Mouse (Mus musculus) 3T3-L1 (cell line): Measurements from ENCODE around the gene Mettl7a3.
"Not testable (repeated sequence)": the region's sequence is repeated elsewhere in the genome, so short reads cannot be mapped to it uniquely, and the experiment has no call there.

Experiments
- DNase-seq: peaks from one replicate; pipeline ENCODE4 v3.0.0-alpha.2; 2015; ENCODE audit warnings: low read depth, low spot score

Mettl7a3 gene

DNA sequence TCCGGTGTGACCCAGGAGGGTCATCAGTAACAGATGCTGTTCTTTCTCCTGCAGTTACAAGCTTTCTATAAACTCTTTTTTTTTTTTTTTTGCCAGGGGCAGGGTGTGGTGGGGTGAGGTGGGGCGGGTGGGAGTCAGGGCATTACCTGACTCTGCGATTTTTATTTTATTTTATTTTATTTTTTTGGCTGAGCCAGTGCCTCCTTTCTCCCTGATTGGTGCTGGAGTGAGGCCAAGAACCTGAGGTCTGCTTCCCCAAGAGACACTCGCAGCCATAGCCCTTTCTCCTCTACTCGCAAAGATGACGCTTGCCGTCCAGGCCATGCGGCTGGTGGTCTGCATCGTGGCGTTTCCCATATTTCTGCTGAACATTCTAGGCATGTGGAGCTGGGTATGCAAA is at the start of gene Mettl7a3:
TSS of gene Mettl7a3 (plus strand) at position 301 of the 400 bp plus-strand sequence.
- no peak for DNase-seq

- DNase-seq: no peak
Observed at GRCm38 (mm10) chr15:100288980-100289379, 45.7 kb upstream of the Mettl7a3 start.

DNA sequence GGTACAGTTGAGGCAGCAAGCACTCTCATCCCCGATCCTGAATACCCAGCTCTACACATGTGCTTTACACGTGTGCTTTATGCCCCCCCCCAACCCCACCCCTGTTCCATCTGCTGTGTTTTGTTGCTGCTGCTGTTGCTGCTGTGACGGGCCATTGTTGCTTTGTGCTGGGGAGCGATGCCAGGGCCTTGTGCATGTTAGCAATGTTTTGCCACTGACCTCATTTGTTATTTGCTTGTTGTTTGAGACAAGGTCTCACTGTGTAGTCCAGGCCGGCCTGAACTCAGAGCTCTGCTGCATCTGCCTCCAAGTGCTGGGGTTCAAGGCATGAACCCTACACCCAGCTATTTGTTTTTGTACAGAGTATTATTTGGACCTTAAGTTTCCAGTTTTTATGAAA is 43.9 kb upstream of the Mettl7a3 start:
- no peak for DNase-seq

- peak; percentile 28 for DNase-seq
Observed at GRCm38 (mm10) chr15:100292326-100292725, 42.4 kb upstream of the Mettl7a3 start.

- peak; percentile 32 for DNase-seq
Observed at GRCm38 (mm10) chr15:100297856-100298255, 36.9 kb upstream of the Mettl7a3 start.

GRCm38 (mm10) chr15:100300499-100300898 is 34.2 kb upstream of the Mettl7a3 start:
- no peak for DNase-seq

DNA sequence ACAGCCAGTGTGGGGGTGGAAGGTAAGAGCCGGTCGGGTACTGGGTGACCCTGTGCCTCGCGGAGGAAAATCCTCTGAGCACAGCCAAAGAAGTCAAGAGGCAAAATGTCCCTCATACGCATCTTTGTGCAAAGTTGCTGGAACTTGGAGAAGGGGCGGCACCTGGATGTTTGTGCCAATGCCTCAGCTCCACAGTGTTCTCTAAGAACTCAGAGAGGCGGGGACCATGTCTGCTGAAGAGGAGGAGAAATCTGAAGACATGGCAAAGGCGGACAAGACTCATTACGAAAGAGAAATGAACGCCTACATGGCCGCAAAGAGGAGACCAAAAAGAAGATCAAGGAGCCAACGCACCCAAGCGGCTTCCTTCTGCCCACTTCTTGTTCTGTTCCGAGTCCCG is 33.2 kb upstream of the Mettl7a3 start:
- DNase-seq: no peak

- no peak for DNase-seq
Observed at GRCm38 (mm10) chr15:100303428-100304018, 31.2 kb upstream of the Mettl7a3 start.

- DNase-seq: peak; percentile 80
Observed at GRCm38 (mm10) chr15:100304019-100304991, 30.4 kb upstream of the Mettl7a3 start, which contains the start of gene Mettl7a1. Mettl7a1 (plus strand) TSS chr15:100304140.

GRCm38 (mm10) chr15:100306201-100306600 is 28.5 kb upstream of the Mettl7a3 start:
- no peak for DNase-seq

DNA sequence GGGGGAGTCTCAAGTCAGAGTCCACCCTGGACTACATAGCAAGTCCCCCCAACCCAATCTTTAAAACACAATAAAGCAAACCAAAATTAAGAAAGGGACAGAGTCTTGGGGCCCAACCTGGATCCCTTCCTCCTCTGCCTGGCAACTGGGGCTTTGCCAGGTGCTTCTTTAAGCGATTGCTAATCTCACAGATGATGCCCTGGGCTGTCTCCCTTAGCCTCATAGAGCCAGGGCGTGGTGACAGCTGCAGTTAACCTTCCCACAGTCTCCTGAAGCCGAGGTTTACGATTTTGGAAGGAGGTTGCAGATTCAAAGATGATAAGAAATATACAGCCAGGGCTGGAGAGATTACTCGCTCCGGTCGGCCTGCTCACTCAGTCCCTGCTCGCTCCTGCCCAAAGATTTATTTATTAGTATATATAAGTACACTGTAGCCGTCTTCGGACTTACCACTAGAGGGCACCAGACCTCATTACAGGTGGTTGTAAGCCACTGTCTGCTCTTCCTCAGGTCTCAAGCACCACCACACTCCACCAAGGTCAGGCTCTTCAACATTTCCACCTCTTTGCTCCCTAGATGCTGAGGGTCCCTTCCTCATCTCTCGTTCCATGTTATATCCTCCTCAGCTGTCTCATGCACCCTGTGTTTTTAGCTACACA is 27.2 kb upstream of the Mettl7a3 start:
- DNase-seq: peak; percentile 69

- peak; percentile 44 for DNase-seq
Observed at GRCm38 (mm10) chr15:100312346-100312745, 22.4 kb upstream of the Mettl7a3 start.

GRCm38 (mm10) chr15:100314448-100315145 is 20.1 kb upstream of the Mettl7a3 start:
- DNase-seq: no peak

GRCm38 (mm10) chr15:100318014-100318671 is 16.6 kb upstream of the Mettl7a3 start:
- DNase-seq: not testable (repeated sequence)

DNA sequence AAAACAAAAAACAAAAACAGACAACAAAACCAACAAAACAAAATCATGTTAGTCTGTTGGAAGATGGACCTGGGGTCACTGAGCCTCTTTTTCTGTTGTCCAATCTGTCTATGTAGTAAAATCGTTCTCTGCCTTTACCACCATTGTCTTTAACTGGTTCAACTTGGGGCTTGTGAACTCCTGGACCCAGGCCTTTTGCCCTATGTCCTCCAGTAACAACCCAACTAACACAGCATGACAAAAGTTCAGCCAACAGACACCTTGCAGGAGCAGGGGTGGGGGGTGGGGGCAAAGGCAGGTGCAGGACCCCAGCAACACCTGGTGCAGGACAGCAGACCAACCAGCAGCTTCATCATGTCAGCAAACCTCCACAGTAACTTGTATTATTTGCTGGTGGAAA is 14.8 kb upstream of the Mettl7a3 start:
- no peak for DNase-seq

- DNase-seq: peak; percentile 32
Observed at GRCm38 (mm10) chr15:100320295-100320905, 14.3 kb upstream of the Mettl7a3 start.

DNA sequence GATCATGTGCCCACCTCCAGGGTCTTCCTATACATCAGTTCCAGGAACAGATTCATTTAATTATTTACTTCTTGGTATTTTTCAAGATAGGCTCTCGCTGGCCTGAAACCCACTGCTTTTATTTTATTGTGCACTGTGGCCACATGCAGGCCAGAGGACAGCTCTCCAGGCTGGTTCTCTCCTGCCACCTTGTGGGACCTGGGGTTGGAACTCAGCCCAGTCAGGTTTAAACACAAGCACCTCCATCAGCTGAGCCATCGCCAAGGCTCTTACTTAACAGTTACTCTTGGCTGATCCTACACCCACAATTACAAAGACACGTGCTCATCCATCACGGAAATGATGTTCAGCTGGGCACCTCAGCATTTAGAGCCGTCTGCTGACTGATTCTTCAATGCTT is 13.6 kb upstream of the Mettl7a3 start:
- DNase-seq: no peak

- no peak for DNase-seq
Observed at GRCm38 (mm10) chr15:100324021-100324591, 10.6 kb upstream of the Mettl7a3 start.

- no peak for DNase-seq
Observed at GRCm38 (mm10) chr15:100325235-100325634, 9.5 kb upstream of the Mettl7a3 start.

- DNase-seq: not testable (repeated sequence)
Observed at GRCm38 (mm10) chr15:100328089-100328488, 6.6 kb upstream of the Mettl7a3 start.
